Mouse (Mus musculus): Measurements from ENCODE around the gene Srrt. TPM values are rescaled to one million over a fixed set of nuclear protein-coding genes. Genes with fewer than 3 reads are reported as not detected.

The Srrt gene
- polyA plus RNA-seq, 1 experiment from 2014 or later: 101 TPM

- no peak overlapping the region for H3K4me3 ChIP-seq (ENCODE audit: low read depth, low read length)
- H3K4me2 ChIP-seq (ENCODE audit: low read depth, low read length): no peak overlapping the region
- peaks cover 28% of the 10 kb centered on the region for H3K4me1 ChIP-seq (ENCODE audit: control insufficient read depth, insufficient read depth, low read length)
- H3K27ac ChIP-seq (replicated peaks; ENCODE audit: low read depth, low read length): no peak overlapping the region
- H3K36me3 ChIP-seq (ENCODE audit: control insufficient read depth, insufficient read depth, low read length): peaks cover 8% of the 10 kb centered on the region
- H3K9ac ChIP-seq (ENCODE audit: low read depth, low read length): no peak overlapping the region
- H3K9me3 ChIP-seq (ENCODE audit: control insufficient read depth, low read length): no peaks in the 10 kb centered on the region
- ATAC-seq (ENCODE audit: low read depth) (no peak), DNase-seq (ENCODE audit: low spot score) (no peak)
- 21% methylated on average over 15 of the region's 15 CpGs for WGBS
- H3K27me3 ChIP-seq (replicated peaks; ENCODE audit: control insufficient read depth, insufficient read depth, low read length): peaks cover 55% of the 10 kb centered on the region
Observed at GRCm38 (mm10) chr5:137290677-137291076, 16.8 kb downstream of the Srrt start.

GRCm38 (mm10) chr5:137289591-137290365 lies 17.7 kb downstream of the Srrt start:
- Histone ChIP-seq H3K27me3 (replicated peaks; ENCODE audit: control insufficient read depth, insufficient read depth, low read length) (peaks cover 55% of the 10 kb centered on the region), H3K4me3 (ENCODE audit: low read depth, low read length) (no peak overlapping the region), H3K4me2 (ENCODE audit: low read depth, low read length) (peak overlapping the region; percentile 88), H3K36me3 (ENCODE audit: control insufficient read depth, insufficient read depth, low read length) (no peaks in the 10 kb centered on the region), H3K9ac (ENCODE audit: low read depth, low read length) (no peak overlapping the region), H3K9me3 (ENCODE audit: control insufficient read depth, low read length) (no peaks in the 10 kb centered on the region), H3K4me1 (ENCODE audit: control insufficient read depth, insufficient read depth, low read length) (peaks cover 24% of the 10 kb centered on the region), H3K27ac (replicated peaks; ENCODE audit: low read depth, low read length) (no peak overlapping the region)
- ATAC-seq (ENCODE audit: low read depth): no peak
- WGBS: 57% methylated on average over 13 of the region's 13 CpGs
- no peak for DNase-seq (ENCODE audit: low spot score)

GRCm38 (mm10) chr5:137288999-137289470 lies 18.4 kb downstream of the Srrt start:
- DNase-seq (ENCODE audit: low spot score) (peak; percentile 70), ATAC-seq (ENCODE audit: low read depth) (0 out of 2 replicates have a peak, but pooled peaks have one; percentile 4)
- H3K27me3 ChIP-seq (replicated peaks; ENCODE audit: control insufficient read depth, insufficient read depth, low read length): peaks cover 55% of the 10 kb centered on the region
- peak overlapping the region; percentile 88 for H3K4me2 ChIP-seq (ENCODE audit: low read depth, low read length)
- peak overlapping the region; percentile 53 for H3K9ac ChIP-seq (ENCODE audit: low read depth, low read length)
- peaks cover 24% of the 10 kb centered on the region for H3K4me1 ChIP-seq (ENCODE audit: control insufficient read depth, insufficient read depth, low read length)
- H3K4me3 ChIP-seq (ENCODE audit: low read depth, low read length): peak overlapping the region; percentile 43
- H3K9me3 ChIP-seq (ENCODE audit: control insufficient read depth, low read length): no peaks in the 10 kb centered on the region
- no peaks in the 10 kb centered on the region for H3K36me3 ChIP-seq (ENCODE audit: control insufficient read depth, insufficient read depth, low read length)
- H3K27ac ChIP-seq (replicated peaks; ENCODE audit: low read depth, low read length): no peak overlapping the region
- WGBS: under 1% methylated on average over 22 of the region's 25 CpGs

- Histone ChIP-seq H3K9ac (ENCODE audit: low read depth, low read length) (peak overlapping the region; percentile 60), H3K4me2 (ENCODE audit: low read depth, low read length) (peak overlapping the region; percentile 88), H3K27ac (replicated peaks; ENCODE audit: low read depth, low read length) (no peak overlapping the region), H3K27me3 (replicated peaks; ENCODE audit: control insufficient read depth, insufficient read depth, low read length) (peaks cover 55% of the 10 kb centered on the region), H3K36me3 (ENCODE audit: control insufficient read depth, insufficient read depth, low read length) (no peaks in the 10 kb centered on the region), H3K4me3 (ENCODE audit: low read depth, low read length) (peak overlapping the region; percentile 43), H3K4me1 (ENCODE audit: control insufficient read depth, insufficient read depth, low read length) (peaks cover 24% of the 10 kb centered on the region), H3K9me3 (ENCODE audit: control insufficient read depth, low read length) (no peaks in the 10 kb centered on the region; the same call in 1 of the 2 replicates)
- under 1% methylated on average over 37 of the region's 65 CpGs for WGBS
- ATAC-seq (ENCODE audit: low read depth) (0 out of 2 replicates have a peak, but pooled peaks have one; percentile 5), DNase-seq (ENCODE audit: low spot score) (peak; percentile 12)
Observed at GRCm38 (mm10) chr5:137287953-137288743, 19.3 kb downstream of the Srrt start.

GRCm38 (mm10) chr5:137287032-137287952 lies 20.2 kb downstream of the Srrt start, which contains the start of gene Ache:
Gene Ache, plus strand, starts transcription at chr5:137287519.
- WGBS: 2% methylated on average over 23 of the region's 40 CpGs
- Histone ChIP-seq H3K27me3 (replicated peaks; ENCODE audit: control insufficient read depth, insufficient read depth, low read length) (peaks cover 51% of the 10 kb centered on the region), H3K4me1 (ENCODE audit: control insufficient read depth, insufficient read depth, low read length) (peaks cover 19% of the 10 kb centered on the region), H3K9me3 (ENCODE audit: control insufficient read depth, low read length) (no peaks in the 10 kb centered on the region; the same call in 1 of the 2 replicates), H3K27ac (replicated peaks; ENCODE audit: low read depth, low read length) (no peak within 1 kb of the TSS), H3K4me2 (ENCODE audit: low read depth, low read length) (peak within 1 kb of the TSS; percentile 88), H3K9ac (ENCODE audit: low read depth, low read length) (peak within 1 kb of the TSS; percentile 60), H3K36me3 (ENCODE audit: control insufficient read depth, insufficient read depth, low read length) (no peaks in the 10 kb centered on the region), H3K4me3 (ENCODE audit: low read depth, low read length) (peak within 1 kb of the TSS; percentile 43)
- DNase-seq (ENCODE audit: low spot score) (peak; percentile 38), ATAC-seq (ENCODE audit: low read depth) (peak; percentile 24; the same call in 1 of the 2 replicates)

- peak overlapping the region; percentile 88 for H3K4me2 ChIP-seq (ENCODE audit: low read depth, low read length)
- H3K36me3 ChIP-seq (ENCODE audit: control insufficient read depth, insufficient read depth, low read length): no peaks in the 10 kb centered on the region
- H3K4me3 ChIP-seq (ENCODE audit: low read depth, low read length): peak overlapping the region; percentile 43
- peaks cover 45% of the 10 kb centered on the region for H3K27me3 ChIP-seq (replicated peaks; ENCODE audit: control insufficient read depth, insufficient read depth, low read length)
- WGBS: 0% methylated on average over 13 of the region's 16 CpGs
- DNase-seq (ENCODE audit: low spot score) (peak; percentile 89), ATAC-seq (ENCODE audit: low read depth) (peak; percentile 77)
- H3K4me1 ChIP-seq (ENCODE audit: control insufficient read depth, insufficient read depth, low read length): peaks cover 19% of the 10 kb centered on the region
- no peak overlapping the region for H3K27ac ChIP-seq (replicated peaks; ENCODE audit: low read depth, low read length)
- no peaks in the 10 kb centered on the region; the same call in 1 of the 2 replicates for H3K9me3 ChIP-seq (ENCODE audit: control insufficient read depth, low read length)
- peak overlapping the region; percentile 57; the same call in 1 of the 2 replicates for H3K9ac ChIP-seq (ENCODE audit: low read depth, low read length)
Observed at GRCm38 (mm10) chr5:137286655-137287031, 20.8 kb downstream of the Srrt start.

GRCm38 (mm10) chr5:137285986-137286385 lies 21.5 kb downstream of the Srrt start:
- H3K27me3 ChIP-seq (replicated peaks; ENCODE audit: control insufficient read depth, insufficient read depth, low read length): peaks cover 39% of the 10 kb centered on the region
- peaks cover 19% of the 10 kb centered on the region for H3K4me1 ChIP-seq (ENCODE audit: control insufficient read depth, insufficient read depth, low read length)
- H3K4me3 ChIP-seq (ENCODE audit: low read depth, low read length): no peak overlapping the region
- no peaks in the 10 kb centered on the region; the same call in 1 of the 2 replicates for H3K9me3 ChIP-seq (ENCODE audit: control insufficient read depth, low read length)
- H3K27ac ChIP-seq (replicated peaks; ENCODE audit: low read depth, low read length): no peak overlapping the region
- DNase-seq (ENCODE audit: low spot score) (no peak), ATAC-seq (ENCODE audit: low read depth) (no peak)
- no peak overlapping the region for H3K9ac ChIP-seq (ENCODE audit: low read depth, low read length)
- no peaks in the 10 kb centered on the region for H3K36me3 ChIP-seq (ENCODE audit: control insufficient read depth, insufficient read depth, low read length)
- no peak overlapping the region for H3K4me2 ChIP-seq (ENCODE audit: low read depth, low read length)
- WGBS: 41% methylated on average over 7 of the region's 7 CpGs
